Mouse (Mus musculus) stomach, postnatal 0 days (tissue): ENCODE results near the gene Lsamp.

Experiments
- CTCF ChIP-seq: IDR thresholded peaks from 2 replicates; pipeline ENCODE4 v1.5.1; 2016; ENCODE audit warnings: antibody characterized with exemption, low read depth, mild to moderate bottlenecking, moderate library complexity
- EP300 ChIP-seq: optimal IDR thresholded peaks from 2 replicates; pipeline ENCODE3; 2016; ENCODE audit warnings: antibody characterized with exemption

GRCm38 (mm10) chr16:42081611-42082010 lies 2097.4 kb downstream of the Lsamp start:
- TF ChIP-seq CTCF (no peak), EP300 (no peak)
